Mouse (Mus musculus) liver, embryonic 11.5 days (tissue): ENCODE results near the gene Ncmap. TPM values are rescaled to one million over a fixed set of nuclear protein-coding genes. Genes with fewer than 3 reads are reported as not detected.
A peak's percentile ranks its signal among the peaks of the same experiment; 100 is the strongest.

Experiments used
- ATAC-seq: fragments of 200-750 bp; cut with Nextera tagmentation; replicated peaks from 2 replicates; pipeline ENCODE4 v1.8.0; 2017; ENCODE audit warnings: moderate number of reproducible peaks, mild to moderate bottlenecking, moderate TSS enrichment, moderate library complexity; ENCODE audit not compliant: low FRiP score
- DNase-seq: peaks from one replicate; pipeline ENCODE4 v3.0.0-alpha.2; 2017; ENCODE audit warnings: low spot score
- H3K27ac ChIP-seq: fragments of 300-500 bp; sonication (generic); 2 replicates; pipeline ENCODE4 v1.5.1; 2014; ENCODE audit warnings: mild to moderate bottlenecking, low read depth, low read length, control low read depth
- H3K27me3 ChIP-seq: fragments of 300-500 bp; sonication (generic); replicated peaks from 2 replicates; pipeline ENCODE4 v1.6.1; 2014; ENCODE audit warnings: low read length, mixed read lengths; ENCODE audit not compliant: control insufficient read depth, insufficient read depth
- H3K36me3 ChIP-seq: fragments of 300-500 bp; sonication (generic); 2 replicates; pipeline ENCODE4 v1.6.1; 2014; ENCODE audit warnings: mild to moderate bottlenecking, low read length, moderate library complexity, mixed read lengths; ENCODE audit not compliant: control insufficient read depth, insufficient read depth
- H3K4me1 ChIP-seq: fragments of 300-500 bp; sonication (generic); replicated peaks from 2 replicates; pipeline ENCODE4 v1.6.1; 2014; ENCODE audit warnings: low read length, mixed read lengths; ENCODE audit not compliant: control insufficient read depth, insufficient read depth
- H3K4me2 ChIP-seq: fragments of 300-500 bp; sonication (generic); 2 replicates; pipeline ENCODE4 v1.6.1; 2014; ENCODE audit warnings: mild to moderate bottlenecking, control low read depth, moderate library complexity
- H3K4me3 ChIP-seq: fragments of 300-500 bp; sonication (generic); 2 replicates; pipeline ENCODE4 v1.5.1; 2014; ENCODE audit warnings: low read depth, low read length, control low read depth
- H3K9ac ChIP-seq: fragments of 300-500 bp; sonication (generic); 2 replicates; pipeline ENCODE4 v1.6.1; 2014; ENCODE audit warnings: low read depth, low read length, control low read depth
- H3K9me3 ChIP-seq: fragments of 300-500 bp; sonication (generic); 2 replicates; pipeline ENCODE4 v1.6.1; 2016; ENCODE audit warnings: low read length, inconsistent platforms, mixed read lengths; ENCODE audit not compliant: control insufficient read depth
- WGBS: fragments of 180-500 bp; shearing (Covaris S2); extraction: QIAGEN DNeasy Blood & Tissue Kit; methylation state at CpG from one replicate; pipeline ENCODE4 v1.1.7; 2014; 5-methylcytosine and 5-hydroxymethylcytosine counted together
- polyA plus RNA-seq: library from polyadenylated mRNA; unstranded; fragments of >200 nt; fragmentation: Nextera tagmentation; extraction: Ambion mirVana; gene quantifications from 2 replicates; pipeline ENCODE4 v1.2.1, GENCODE M21; 2014

Ncmap gene
- 0.86 TPM in 1 of 2 replicates, not detected in the other for polyA plus RNA-seq

DNA sequence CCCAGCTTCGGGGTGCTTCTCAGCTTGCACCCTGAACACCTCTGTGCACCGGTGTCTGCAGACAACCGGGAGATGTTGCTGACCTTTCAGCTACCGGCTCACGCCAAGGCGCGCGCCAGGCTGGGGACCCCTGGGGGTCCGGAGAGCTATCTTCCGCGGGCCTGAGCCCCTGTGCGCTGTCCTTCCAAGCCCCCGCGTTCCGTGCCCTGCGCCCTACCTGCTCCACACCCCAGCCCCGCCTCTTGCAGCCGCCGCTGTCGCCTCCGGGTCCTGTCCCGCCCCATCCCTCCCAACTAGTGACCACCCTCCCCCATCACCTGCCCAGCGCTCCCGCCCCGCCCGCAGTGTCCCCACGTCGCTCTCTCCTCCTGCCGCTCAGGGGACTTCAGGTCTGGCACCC is at the start of gene Ncmap:
Gene Ncmap (minus strand): TSS at position 237 of the 400 bp plus-strand sequence.
- Histone ChIP-seq H3K9me3 (no peaks in the 10 kb centered on the region), H3K4me2 (peak within 1 kb of the TSS; percentile 81), H3K27ac (no peak within 1 kb of the TSS), H3K27me3 (peaks cover 43% of the 10 kb centered on the region), H3K4me1 (peaks cover 11% of the 10 kb centered on the region), H3K4me3 (peak within 1 kb of the TSS; percentile 46), H3K36me3 (no peaks in the 10 kb centered on the region), H3K9ac (0 out of 2 replicates have a peak within 1 kb of the TSS, but pooled peaks have one; percentile 20)
- no peak for ATAC-seq
- 2% methylated on average over 29 of the region's 29 CpGs for WGBS
- no peak for DNase-seq

DNA sequence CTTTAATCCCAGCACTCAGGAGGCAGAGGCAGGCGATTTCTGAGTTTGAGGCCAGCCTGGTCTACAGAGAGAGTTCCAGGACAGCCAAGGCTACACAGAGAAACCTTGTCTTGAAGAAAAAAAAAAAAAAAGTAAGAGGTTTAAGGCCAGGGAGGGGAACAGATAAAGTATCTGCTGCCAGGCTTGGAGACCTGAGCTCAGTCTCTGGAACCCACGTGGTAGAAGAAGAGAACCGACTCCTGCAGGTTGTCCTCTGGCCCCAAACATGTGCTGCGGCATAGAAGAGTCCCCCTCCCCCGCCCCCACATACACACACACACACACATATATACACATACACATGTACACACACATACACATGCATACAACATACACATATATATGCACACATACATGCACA is 44.4 kb upstream of the Ncmap start:
- ATAC-seq (no peak), DNase-seq (no peak)
- Histone ChIP-seq H3K4me3 (no peak overlapping the region), H3K9me3 (no peaks in the 10 kb centered on the region), H3K4me2 (no peak overlapping the region), H3K36me3 (no peaks in the 10 kb centered on the region), H3K9ac (no peak overlapping the region), H3K27ac (no peak overlapping the region), H3K27me3 (no peaks in the 10 kb centered on the region), H3K4me1 (peaks cover 9% of the 10 kb centered on the region)
- WGBS: 49% methylated on average over 5 of the region's 5 CpGs

DNA sequence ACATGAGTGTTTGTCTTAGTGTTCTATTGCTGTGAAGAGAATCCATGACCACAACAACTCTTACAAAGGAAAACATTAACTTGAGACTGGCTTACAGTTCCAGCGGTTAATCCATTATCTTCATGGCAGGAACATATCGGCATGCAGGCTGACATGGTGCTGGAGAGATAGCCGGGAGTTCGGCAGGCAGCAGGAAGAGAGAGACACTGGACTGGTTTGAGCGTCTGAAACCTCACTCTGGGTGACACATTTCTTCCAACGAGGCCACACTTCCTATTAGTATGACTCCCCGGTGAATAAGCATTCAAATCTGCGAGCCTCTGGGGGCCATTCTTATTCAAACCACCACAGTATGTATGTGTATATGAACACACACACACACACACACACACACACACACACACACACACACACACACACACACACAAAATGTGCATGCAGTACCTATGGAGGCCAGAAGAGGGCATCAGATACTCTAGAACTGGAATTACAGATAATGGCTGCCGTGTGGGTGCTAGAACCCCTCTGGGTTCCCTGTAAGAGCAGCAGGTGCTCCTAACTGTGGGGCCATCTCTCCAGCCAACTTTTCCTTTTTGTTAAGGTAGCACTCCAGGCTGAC is 42.0 kb upstream of the Ncmap start:
- Histone ChIP-seq H3K27me3 (no peaks in the 10 kb centered on the region), H3K27ac (peak overlapping the region; percentile 98), H3K4me3 (peak overlapping the region; percentile 21; the same call in 1 of the 2 replicates), H3K4me2 (peak overlapping the region; percentile 74), H3K36me3 (no peaks in the 10 kb centered on the region), H3K4me1 (peaks cover 14% of the 10 kb centered on the region), H3K9ac (peak overlapping the region; percentile 67; the same call in 1 of the 2 replicates), H3K9me3 (no peaks in the 10 kb centered on the region)
- 23% methylated on average over 9 of the region's 9 CpGs for WGBS
- ATAC-seq (peak; percentile 78), DNase-seq (peak; percentile 50)

DNA sequence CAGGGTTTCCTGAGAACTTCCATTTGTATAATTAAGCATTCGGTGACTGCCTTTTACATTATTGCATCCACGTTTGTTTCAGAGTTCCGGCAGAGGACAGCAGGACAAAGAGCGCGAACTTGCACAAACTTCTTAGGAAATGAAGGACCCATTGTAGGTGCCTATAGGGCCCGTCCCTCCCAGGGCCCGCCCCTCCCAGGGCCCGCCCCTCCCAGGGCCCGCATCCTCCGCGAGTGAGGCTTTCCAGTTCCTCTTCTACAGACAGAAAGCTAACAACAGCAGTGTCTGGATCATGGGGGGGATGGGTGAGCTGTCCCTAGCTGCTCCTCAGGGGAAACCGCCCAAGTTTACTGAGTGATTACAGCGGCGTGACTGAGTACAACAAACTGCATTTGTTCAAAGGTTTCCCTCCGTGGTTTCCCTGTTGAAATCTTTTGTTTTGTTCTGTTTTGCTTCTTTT is 41.2 kb upstream of the Ncmap start:
- Histone ChIP-seq H3K9me3 (no peaks in the 10 kb centered on the region), H3K4me1 (peaks cover 20% of the 10 kb centered on the region), H3K36me3 (no peaks in the 10 kb centered on the region), H3K4me3 (peak overlapping the region; percentile 21), H3K9ac (peak overlapping the region; percentile 67), H3K27me3 (no peaks in the 10 kb centered on the region), H3K4me2 (peak overlapping the region; percentile 74), H3K27ac (peak overlapping the region; percentile 98)
- peak; percentile 89 for DNase-seq
- ATAC-seq: peak; percentile 96
- WGBS: 2% methylated on average over 15 of the region's 15 CpGs

DNA sequence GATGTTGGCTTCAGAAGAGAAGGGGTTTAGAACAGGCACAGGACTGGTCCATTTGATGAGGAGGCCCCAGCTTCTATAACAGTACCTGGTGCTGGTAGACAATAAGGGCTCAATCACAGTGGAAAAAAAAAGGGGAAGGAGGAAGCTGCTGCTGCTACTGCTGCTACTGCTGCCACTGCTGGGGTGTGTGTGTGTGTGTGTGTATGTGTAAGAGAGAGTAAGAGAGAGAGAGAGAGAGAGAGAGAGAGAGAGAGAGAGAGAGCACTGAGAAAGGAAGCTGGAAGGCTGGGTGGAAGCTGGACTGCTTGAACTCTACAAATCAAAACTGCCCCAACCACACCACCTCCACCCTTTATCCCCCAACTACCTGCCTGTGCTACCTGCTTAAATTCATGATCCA is 39.9 kb upstream of the Ncmap start:
- no peaks in the 10 kb centered on the region for H3K36me3 ChIP-seq
- no peak overlapping the region for H3K9ac ChIP-seq
- no peak overlapping the region for H3K27ac ChIP-seq
- H3K4me2 ChIP-seq: no peak overlapping the region
- DNase-seq (no peak), ATAC-seq (no peak)
- H3K4me3 ChIP-seq: no peak overlapping the region
- H3K4me1 ChIP-seq: peaks cover 22% of the 10 kb centered on the region
- no peaks in the 10 kb centered on the region for H3K9me3 ChIP-seq
- H3K27me3 ChIP-seq: no peaks in the 10 kb centered on the region

DNA sequence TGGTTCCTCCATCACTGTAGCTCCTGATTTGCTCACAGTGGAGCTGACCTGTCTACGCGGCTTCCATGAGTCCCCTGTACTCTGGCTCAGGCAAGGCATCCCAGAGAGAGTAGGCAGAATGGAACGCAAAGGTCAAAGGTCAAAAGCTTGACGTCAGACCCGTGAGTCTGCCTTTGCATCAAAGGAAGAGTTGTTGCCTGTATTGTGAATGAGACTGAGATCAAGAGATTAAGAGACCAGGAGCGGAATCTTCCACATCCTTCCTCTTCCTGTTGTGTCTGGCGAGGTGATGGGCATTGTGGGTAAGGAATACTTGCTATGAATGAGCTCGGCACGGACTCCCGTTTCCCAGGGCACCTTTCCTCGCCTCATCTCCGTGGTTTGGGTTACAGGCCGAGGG is 38.3 kb upstream of the Ncmap start:
- no peak overlapping the region for H3K9ac ChIP-seq
- peak overlapping the region; percentile 5 for H3K4me2 ChIP-seq
- 42% methylated on average over 13 of the region's 13 CpGs for WGBS
- no peaks in the 10 kb centered on the region for H3K27me3 ChIP-seq
- no peak overlapping the region for H3K27ac ChIP-seq
- H3K4me3 ChIP-seq: no peak overlapping the region
- no peaks in the 10 kb centered on the region; the same call in 1 of the 2 replicates for H3K36me3 ChIP-seq
- H3K9me3 ChIP-seq: no peaks in the 10 kb centered on the region
- ATAC-seq (no peak), DNase-seq (no peak)
- H3K4me1 ChIP-seq: peaks cover 23% of the 10 kb centered on the region

DNA sequence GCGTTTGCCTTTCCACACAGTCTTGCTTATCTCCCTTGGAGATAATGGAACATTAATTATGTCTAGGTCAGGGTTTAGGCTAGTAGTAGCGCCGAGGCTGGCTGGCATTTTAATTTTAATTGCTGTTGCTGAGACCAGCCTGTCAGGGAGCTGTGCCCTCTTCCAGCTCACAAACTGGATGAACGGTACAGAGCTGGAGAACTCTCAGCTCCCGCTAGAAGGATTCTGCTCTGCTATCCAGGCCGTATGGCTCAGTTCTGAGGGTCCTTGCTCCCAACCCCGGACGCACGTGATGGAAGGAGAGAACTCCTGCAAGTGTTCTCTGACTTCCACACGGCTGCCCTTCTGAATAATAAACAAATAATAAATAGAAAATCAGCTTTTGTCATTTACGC is 36.4 kb upstream of the Ncmap start:
- Histone ChIP-seq H3K9me3 (no peaks in the 10 kb centered on the region), H3K27me3 (no peaks in the 10 kb centered on the region), H3K4me2 (peak overlapping the region; percentile 98), H3K4me1 (peaks cover 20% of the 10 kb centered on the region), H3K4me3 (peak overlapping the region; percentile 79), H3K27ac (peak overlapping the region; percentile 53), H3K9ac (peak overlapping the region; percentile 81), H3K36me3 (no peaks in the 10 kb centered on the region; the same call in 1 of the 2 replicates)
- WGBS: 37% methylated on average over 11 of the region's 11 CpGs
- DNase-seq (no peak), ATAC-seq (no peak)

DNA sequence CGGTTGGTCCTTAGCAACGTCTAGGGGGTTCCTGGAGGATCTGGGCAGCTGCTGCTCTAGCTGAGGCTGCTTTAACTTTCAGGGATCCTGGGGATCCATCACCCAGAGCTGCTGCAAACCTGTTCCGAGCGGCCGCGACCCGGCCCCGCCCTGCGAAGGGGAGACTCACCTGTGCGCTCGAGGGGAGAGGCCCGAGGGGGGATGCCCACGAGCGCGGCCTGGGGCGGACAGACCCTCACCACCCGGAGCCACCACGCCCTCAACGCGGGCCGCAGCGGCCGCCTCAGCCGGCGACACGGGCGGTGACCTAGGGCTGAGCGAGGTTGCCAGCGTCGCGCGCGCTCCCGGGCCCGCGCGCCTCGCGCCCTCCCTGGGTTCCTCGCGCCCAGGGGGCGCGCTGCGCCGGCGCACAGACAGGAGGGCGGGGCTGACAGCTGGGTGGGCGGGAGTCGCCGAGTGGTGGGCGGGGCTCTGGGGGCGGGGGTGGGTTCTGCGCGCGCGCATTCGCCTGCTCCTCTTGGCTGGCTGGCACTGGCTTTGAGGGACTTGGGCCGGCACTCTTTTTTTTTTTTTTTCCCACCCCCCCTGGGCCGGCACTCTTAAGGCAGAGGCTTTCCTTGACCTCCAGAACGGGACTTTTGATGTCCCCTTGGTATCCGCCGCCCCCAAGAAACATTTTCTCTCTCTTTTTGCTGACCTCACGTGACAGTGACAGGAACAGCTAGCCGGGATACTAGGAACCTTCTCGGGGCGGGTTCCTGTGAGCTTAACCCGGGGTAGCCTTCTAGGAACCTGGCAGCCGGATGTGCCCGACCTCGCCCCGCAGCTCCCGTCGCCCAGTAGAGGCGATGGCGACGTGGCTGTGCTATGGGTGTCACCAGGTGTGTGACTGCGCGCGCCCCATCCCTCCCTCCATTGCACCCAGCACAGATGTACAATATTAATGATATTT is 35.7 kb upstream of the Ncmap start, which contains the start of gene Rcan3:
Gene Rcan3 (minus strand): TSS at position 411 of the 952 bp plus-strand sequence.
- H3K9ac ChIP-seq: peak within 1 kb of the TSS; percentile 81
- no peaks in the 10 kb centered on the region for H3K9me3 ChIP-seq
- DNase-seq (peak; percentile 89), ATAC-seq (peak; percentile 88)
- H3K4me1 ChIP-seq: peaks cover 16% of the 10 kb centered on the region
- WGBS: under 1% methylated on average over 64 of the region's 79 CpGs
- H3K36me3 ChIP-seq: no peaks in the 10 kb centered on the region; the same call in 1 of the 2 replicates
- H3K4me3 ChIP-seq: peak within 1 kb of the TSS; percentile 79
- peak within 1 kb of the TSS; percentile 53 for H3K27ac ChIP-seq
- peak within 1 kb of the TSS; percentile 98 for H3K4me2 ChIP-seq
- H3K27me3 ChIP-seq: no peaks in the 10 kb centered on the region
